Mouse (Mus musculus) kidney, postnatal 0 days (tissue): ENCODE measurements around the gene D630039A03Rik. TPM values are rescaled to one million over a fixed set of nuclear protein-coding genes. Genes with fewer than 3 reads are reported as not detected.

Experiments used
- ATAC-seq: fragments of 200-750 bp; cut with Nextera tagmentation; replicated peaks from 2 replicates; pipeline ENCODE4 v1.8.0; 2017; ENCODE audit warnings: low read depth, moderate number of reproducible peaks, moderate TSS enrichment, moderate library complexity; ENCODE audit not compliant: low FRiP score
- DNase-seq: peaks from one replicate; pipeline ENCODE4 v3.0.0-alpha.2; 2016; ENCODE audit warnings: low spot score
- H3K27ac ChIP-seq: fragments of 300-500 bp; sonication (generic); 2 replicates; pipeline ENCODE4 v1.5.1; 2014; ENCODE audit warnings: mild to moderate bottlenecking
- H3K27me3 ChIP-seq: fragments of 300-500 bp; sonication (generic); 2 replicates; pipeline ENCODE4 v1.6.1; 2014; ENCODE audit warnings: low read length, mixed read lengths; ENCODE audit not compliant: insufficient read depth
- H3K36me3 ChIP-seq: fragments of 300-500 bp; sonication (generic); 2 replicates; pipeline ENCODE4 v1.6.1; 2014; ENCODE audit warnings: low read length, mixed read lengths; ENCODE audit not compliant: insufficient read depth
- H3K4me1 ChIP-seq: fragments of 300-500 bp; sonication (generic); replicated peaks from 2 replicates; pipeline ENCODE4 v1.6.1; 2014; ENCODE audit warnings: antibody characterized with exemption, low read length, mixed read lengths; ENCODE audit not compliant: insufficient read depth
- H3K4me2 ChIP-seq: fragments of 300-500 bp; sonication (generic); 2 replicates; pipeline ENCODE4 v1.6.1; 2014; ENCODE audit warnings: mild to moderate bottlenecking, low read length, moderate library complexity, mixed read lengths
- H3K4me3 ChIP-seq: fragments of 300-500 bp; sonication (generic); replicated peaks from 2 replicates; pipeline ENCODE4 v1.5.1; 2014; ENCODE audit warnings: low read depth, low read length
- H3K9ac ChIP-seq: fragments of 300-500 bp; sonication (generic); 2 replicates; pipeline ENCODE4 v1.6.1; 2014; ENCODE audit warnings: low read depth, low read length
- H3K9me3 ChIP-seq: fragments of 300-500 bp; sonication (generic); replicated peaks from 2 replicates; pipeline ENCODE4 v1.6.1; 2016; ENCODE audit warnings: low read length, inconsistent platforms, mixed read lengths
- CTCF ChIP-seq: IDR thresholded peaks from 2 replicates; pipeline ENCODE4 v1.5.1; 2016; ENCODE audit warnings: antibody characterized with exemption, low read depth, mild to moderate bottlenecking, moderate library complexity
- WGBS: fragments of 180-500 bp; shearing (Covaris S2); extraction: QIAGEN DNeasy Blood & Tissue Kit; methylation state at CpG from one replicate; pipeline ENCODE4 v1.1.7; 2014; 5-methylcytosine and 5-hydroxymethylcytosine counted together
- polyA plus RNA-seq: library from polyadenylated mRNA; unstranded; fragments of >200 nt; fragmentation: Nextera tagmentation; extraction: Ambion mirVana; gene quantifications from 2 replicates; pipeline ENCODE4 v1.2.1, GENCODE M21; 2015

The D630039A03Rik gene
- polyA plus RNA-seq, 1 experiment from 2014 or later, result 2.3 TPM

- no peak overlapping the region for H3K9ac ChIP-seq
- no peak overlapping the region for H3K4me3 ChIP-seq
- H3K4me2 ChIP-seq, result no peak overlapping the region
- ATAC-seq (no peak), DNase-seq (no peak)
- no peak for TF ChIP-seq CTCF
- no peaks in the 10 kb centered on the region for H3K9me3 ChIP-seq
- H3K27me3 ChIP-seq, result no peaks in the 10 kb centered on the region
- 64% methylated on average over 11 of the region's 11 CpGs for WGBS
- no peaks in the 10 kb centered on the region for H3K36me3 ChIP-seq
- H3K27ac ChIP-seq, result no peak overlapping the region
- peaks cover 4% of the 10 kb centered on the region; the same call in 1 of the 2 replicates for H3K4me1 ChIP-seq
These were observed 29.8 kb downstream of the D630039A03Rik start for GRCm38 (mm10) chr4:57886066-57886887.

- H3K27ac ChIP-seq, result no peak overlapping the region
- WGBS, result 70% methylated on average over 2 of the region's 2 CpGs
- H3K4me2 ChIP-seq, result no peak overlapping the region
- H3K9me3 ChIP-seq, result no peaks in the 10 kb centered on the region
- H3K36me3 ChIP-seq, result no peaks in the 10 kb centered on the region
- H3K9ac ChIP-seq, result no peak overlapping the region
- no peak for TF ChIP-seq CTCF
- DNase-seq (no peak), ATAC-seq (no peak)
- no peak overlapping the region for H3K4me3 ChIP-seq
- H3K27me3 ChIP-seq, result no peaks in the 10 kb centered on the region
- peaks cover 4% of the 10 kb centered on the region; the same call in 1 of the 2 replicates for H3K4me1 ChIP-seq
These were observed 30.9 kb downstream of the D630039A03Rik start for GRCm38 (mm10) chr4:57885186-57885585.

- Histone ChIP-seq H3K4me3 (no peak overlapping the region), H3K36me3 (no peaks in the 10 kb centered on the region), H3K9ac (no peak overlapping the region), H3K4me2 (no peak overlapping the region), H3K9me3 (no peaks in the 10 kb centered on the region), H3K4me1 (peaks cover 4% of the 10 kb centered on the region; the same call in 1 of the 2 replicates), H3K27ac (no peak overlapping the region), H3K27me3 (no peaks in the 10 kb centered on the region)
- ATAC-seq, result no peak
- WGBS, result 82% methylated on average over 3 of the region's 3 CpGs
- TF ChIP-seq CTCF, result no peak
- no peak for DNase-seq
These were observed 31.6 kb downstream of the D630039A03Rik start for GRCm38 (mm10) chr4:57884511-57884910.

GRCm38 (mm10) chr4:57883520-57884421 lies 32.3 kb downstream of the D630039A03Rik start:
- Histone ChIP-seq H3K27me3 (no peaks in the 10 kb centered on the region), H3K27ac (no peak overlapping the region), H3K9me3 (no peaks in the 10 kb centered on the region), H3K9ac (no peak overlapping the region), H3K36me3 (no peaks in the 10 kb centered on the region), H3K4me2 (no peak overlapping the region), H3K4me1 (peaks cover 4% of the 10 kb centered on the region; the same call in 1 of the 2 replicates), H3K4me3 (no peak overlapping the region)
- 50% methylated on average over 7 of the region's 7 CpGs for WGBS
- DNase-seq (peak; percentile 35), ATAC-seq (no peak)
- no peak for TF ChIP-seq CTCF

- 13% methylated on average over 6 of the region's 6 CpGs for WGBS
- Histone ChIP-seq H3K4me3 (no peak overlapping the region), H3K9ac (no peak overlapping the region), H3K4me1 (peaks cover 4% of the 10 kb centered on the region; the same call in 1 of the 2 replicates), H3K27me3 (no peaks in the 10 kb centered on the region), H3K4me2 (no peak overlapping the region), H3K27ac (no peak overlapping the region), H3K36me3 (no peaks in the 10 kb centered on the region), H3K9me3 (no peaks in the 10 kb centered on the region)
- ATAC-seq (peak; percentile 54; the same call in 1 of the 2 replicates), DNase-seq (peak; percentile 92)
- TF ChIP-seq CTCF, result peak; percentile 96
These were observed 36.2 kb downstream of the D630039A03Rik start for GRCm38 (mm10) chr4:57879804-57880357.

GRCm38 (mm10) chr4:57879137-57879536 lies 37.0 kb downstream of the D630039A03Rik start:
- H3K9me3 ChIP-seq, result no peaks in the 10 kb centered on the region
- WGBS, result 93% methylated on average over 5 of the region's 5 CpGs
- no peak overlapping the region for H3K4me2 ChIP-seq
- no peaks in the 10 kb centered on the region for H3K36me3 ChIP-seq
- DNase-seq (no peak), ATAC-seq (no peak)
- no peak overlapping the region for H3K27ac ChIP-seq
- no peaks in the 10 kb centered on the region for H3K27me3 ChIP-seq
- no peak for TF ChIP-seq CTCF
- H3K4me1 ChIP-seq, result 0 out of 2 replicates have a peak, but pooled peaks cover 4% of the 10 kb centered on the region
- H3K9ac ChIP-seq, result no peak overlapping the region
- H3K4me3 ChIP-seq, result no peak overlapping the region
